Mouse (Mus musculus): ENCODE data around the gene Nkain1. TPM values are rescaled to one million over a fixed set of nuclear protein-coding genes. Genes with fewer than 3 reads are reported as not detected.

The Nkain1 gene
- polyA plus RNA-seq, 1 experiment from 2014 or later: 0.09 TPM

GRCm38 (mm10) chr4:130563260-130563756, 10.7 kb downstream of the Nkain1 start:
- 80% methylated on average over 9 of the region's 9 CpGs for WGBS
- Histone ChIP-seq H3K4me1 (replicated peaks; ENCODE audit: control insufficient read depth, insufficient read depth, low read length) (peaks cover 5% of the 10 kb centered on the region; the same call in 1 of the 2 replicates), H3K36me3 (ENCODE audit: control insufficient read depth, insufficient read depth) (no peaks in the 10 kb centered on the region), H3K9ac (ENCODE audit: low read depth, low read length) (no peak overlapping the region), H3K4me3 (ENCODE audit: low read depth, low read length) (no peak overlapping the region), H3K4me2 (replicated peaks; ENCODE audit: low read depth) (no peak overlapping the region), H3K9me3 (ENCODE audit: control insufficient read depth) (no peaks in the 10 kb centered on the region), H3K27me3 (replicated peaks; ENCODE audit: control insufficient read depth, insufficient read depth, low read length) (no peaks in the 10 kb centered on the region), H3K27ac (ENCODE audit: low read depth, low read length) (no peak overlapping the region)
- no peak for TF ChIP-seq CTCF (IDR thresholded peaks at IDR 0.05; ENCODE audit: low read depth)
- ATAC-seq: no peak

- no peaks in the 10 kb centered on the region for H3K27me3 ChIP-seq (replicated peaks; ENCODE audit: control insufficient read depth, insufficient read depth, low read length)
- no peak for TF ChIP-seq CTCF (IDR thresholded peaks at IDR 0.05; ENCODE audit: low read depth)
- no peaks in the 10 kb centered on the region for H3K36me3 ChIP-seq (ENCODE audit: control insufficient read depth, insufficient read depth)
- peak overlapping the region; percentile 50; the same call in 1 of the 2 replicates for H3K27ac ChIP-seq (ENCODE audit: low read depth, low read length)
- H3K9ac ChIP-seq (ENCODE audit: low read depth, low read length): no peak overlapping the region
- H3K9me3 ChIP-seq (ENCODE audit: control insufficient read depth): no peaks in the 10 kb centered on the region
- 24% methylated on average over 11 of the region's 11 CpGs for WGBS
- peak overlapping the region; percentile 21 for H3K4me2 ChIP-seq (replicated peaks; ENCODE audit: low read depth)
- ATAC-seq: peak; percentile 82
- peaks cover 5% of the 10 kb centered on the region; the same call in 1 of the 2 replicates for H3K4me1 ChIP-seq (replicated peaks; ENCODE audit: control insufficient read depth, insufficient read depth, low read length)
- no peak overlapping the region for H3K4me3 ChIP-seq (ENCODE audit: low read depth, low read length)
Observed at GRCm38 (mm10) chr4:130560576-130561310, 13.2 kb downstream of the Nkain1 start.

- 63% methylated on average over 3 of the region's 3 CpGs for WGBS
- H3K36me3 ChIP-seq (ENCODE audit: control insufficient read depth, insufficient read depth): no peaks in the 10 kb centered on the region
- no peak overlapping the region for H3K27ac ChIP-seq (ENCODE audit: low read depth, low read length)
- H3K9me3 ChIP-seq (ENCODE audit: control insufficient read depth): no peaks in the 10 kb centered on the region
- H3K9ac ChIP-seq (ENCODE audit: low read depth, low read length): no peak overlapping the region
- ATAC-seq: no peak
- H3K4me3 ChIP-seq (ENCODE audit: low read depth, low read length): no peak overlapping the region
- no peaks in the 10 kb centered on the region for H3K27me3 ChIP-seq (replicated peaks; ENCODE audit: control insufficient read depth, insufficient read depth, low read length)
- no peak for TF ChIP-seq CTCF (IDR thresholded peaks at IDR 0.05; ENCODE audit: low read depth)
- H3K4me1 ChIP-seq (replicated peaks; ENCODE audit: control insufficient read depth, insufficient read depth, low read length): peaks cover 5% of the 10 kb centered on the region; the same call in 1 of the 2 replicates
- H3K4me2 ChIP-seq (replicated peaks; ENCODE audit: low read depth): no peak overlapping the region
Observed at GRCm38 (mm10) chr4:130559220-130559619, 14.8 kb downstream of the Nkain1 start.

- Histone ChIP-seq H3K4me3 (ENCODE audit: low read depth, low read length) (no peak overlapping the region), H3K27ac (ENCODE audit: low read depth, low read length) (no peak overlapping the region), H3K27me3 (replicated peaks; ENCODE audit: control insufficient read depth, insufficient read depth, low read length) (no peaks in the 10 kb centered on the region), H3K4me1 (replicated peaks; ENCODE audit: control insufficient read depth, insufficient read depth, low read length) (peaks cover 5% of the 10 kb centered on the region; the same call in 1 of the 2 replicates), H3K4me2 (replicated peaks; ENCODE audit: low read depth) (no peak overlapping the region), H3K36me3 (ENCODE audit: control insufficient read depth, insufficient read depth) (no peaks in the 10 kb centered on the region), H3K9ac (ENCODE audit: low read depth, low read length) (no peak overlapping the region), H3K9me3 (ENCODE audit: control insufficient read depth) (no peaks in the 10 kb centered on the region)
- WGBS: 83% methylated on average over 12 of the region's 12 CpGs
- no peak for TF ChIP-seq CTCF (IDR thresholded peaks at IDR 0.05; ENCODE audit: low read depth)
- no peak for ATAC-seq
Observed at GRCm38 (mm10) chr4:130557852-130558251, 16.1 kb downstream of the Nkain1 start.

DNA sequence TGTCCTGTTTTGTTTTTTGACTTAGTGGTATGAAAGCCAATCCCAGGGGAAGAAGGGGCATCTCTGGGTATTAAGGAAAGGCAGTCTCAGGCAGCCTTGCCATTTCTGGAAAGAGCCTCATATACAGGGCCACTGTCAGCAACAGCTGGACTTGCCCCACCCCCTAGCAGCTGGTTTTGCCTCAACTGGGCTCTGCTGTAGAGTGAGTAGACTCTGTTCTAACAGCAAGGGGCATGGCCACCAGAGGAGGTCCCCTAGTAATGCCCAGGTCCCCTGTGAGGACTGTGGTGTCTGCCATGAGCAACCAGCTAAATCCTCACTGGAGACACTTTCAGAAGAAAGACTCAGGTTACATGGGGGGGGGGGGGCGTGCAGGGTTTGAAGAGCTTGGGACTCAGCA, 17.0 kb downstream of the Nkain1 start:
- Histone ChIP-seq H3K27ac (ENCODE audit: low read depth, low read length) (no peak overlapping the region), H3K27me3 (replicated peaks; ENCODE audit: control insufficient read depth, insufficient read depth, low read length) (no peaks in the 10 kb centered on the region), H3K36me3 (ENCODE audit: control insufficient read depth, insufficient read depth) (no peaks in the 10 kb centered on the region), H3K9ac (ENCODE audit: low read depth, low read length) (no peak overlapping the region), H3K4me1 (replicated peaks; ENCODE audit: control insufficient read depth, insufficient read depth, low read length) (peaks cover 5% of the 10 kb centered on the region; the same call in 1 of the 2 replicates), H3K4me3 (ENCODE audit: low read depth, low read length) (no peak overlapping the region), H3K9me3 (ENCODE audit: control insufficient read depth) (no peaks in the 10 kb centered on the region), H3K4me2 (replicated peaks; ENCODE audit: low read depth) (no peak overlapping the region)
- no peak for ATAC-seq
- TF ChIP-seq CTCF (IDR thresholded peaks at IDR 0.05; ENCODE audit: low read depth): no peak
- 50% methylated on average over 1 of the region's 1 CpGs for WGBS

DNA sequence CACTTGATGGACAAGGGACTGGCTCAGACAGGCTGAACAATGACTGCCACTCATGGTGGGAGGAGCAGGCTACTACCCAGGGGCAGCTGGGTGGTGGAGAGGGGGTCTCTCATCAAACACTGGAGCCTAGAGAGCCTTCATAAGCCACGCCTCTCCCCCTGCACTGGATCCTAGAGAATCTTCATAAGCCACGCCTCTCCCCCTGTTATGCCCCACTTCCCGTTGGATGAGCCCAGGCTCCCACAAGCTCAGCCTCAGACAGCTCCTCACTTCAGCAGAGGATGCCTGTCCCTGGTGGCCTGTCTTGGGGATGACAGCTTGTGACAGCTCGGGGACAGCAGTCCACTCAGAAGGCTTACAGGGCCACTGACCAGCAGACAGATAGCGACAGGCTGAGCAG, 17.7 kb downstream of the Nkain1 start:
- H3K27me3 ChIP-seq (replicated peaks; ENCODE audit: control insufficient read depth, insufficient read depth, low read length): no peaks in the 10 kb centered on the region
- no peak overlapping the region for H3K9ac ChIP-seq (ENCODE audit: low read depth, low read length)
- no peak overlapping the region for H3K4me2 ChIP-seq (replicated peaks; ENCODE audit: low read depth)
- H3K4me3 ChIP-seq (ENCODE audit: low read depth, low read length): no peak overlapping the region
- 46% methylated on average over 5 of the region's 5 CpGs for WGBS
- H3K9me3 ChIP-seq (ENCODE audit: control insufficient read depth): no peaks in the 10 kb centered on the region
- H3K36me3 ChIP-seq (ENCODE audit: control insufficient read depth, insufficient read depth): no peaks in the 10 kb centered on the region
- H3K4me1 ChIP-seq (replicated peaks; ENCODE audit: control insufficient read depth, insufficient read depth, low read length): no peaks in the 10 kb centered on the region; the same call in 1 of the 2 replicates
- ATAC-seq: no peak
- H3K27ac ChIP-seq (ENCODE audit: low read depth, low read length): no peak overlapping the region
- TF ChIP-seq CTCF (IDR thresholded peaks at IDR 0.05; ENCODE audit: low read depth): peak; percentile 47
